Mouse (Mus musculus): ENCODE data around the gene Myo3b.
"Not testable (repeated sequence)": the region's sequence is repeated elsewhere in the genome, so short reads cannot be mapped to it uniquely, and the experiment has no call there.

- not testable (repeated sequence) for TF ChIP-seq POLR2A (IDR thresholded peaks at IDR 0.05; ENCODE audit: insufficient read depth, low read depth, low read length); CTCF (IDR thresholded peaks at IDR 0.05); EP300 (IDR thresholded peaks at IDR 0.05; ENCODE audit: insufficient read depth, low read depth, low read length)
Measured at GRCm38 (mm10) chr2:70234450-70234849, 195.5 kb downstream of the Myo3b start.

Measured in heart, adult 2 months (tissue).